Comparison of ENCODE assay signal across 11 mouse cellular contexts in genomic region chr17:93762349-93762748, GRCm38 (mm10).
A peak's percentile ranks its signal among the peaks of the same experiment; 100 is the strongest.
DNase-seq lines count a peak whose midpoint lies in the region; ATAC-seq and TF ChIP-seq lines count a peak whose summit lies in the region.
"Had no signal": no experiment of that assay in that cellular context is flagged by ENCODE, and none has a peak within 500 bp of the region (broad histone marks: within the 10 kb centered on the region; RNA-seq: fewer than 3 reads in every experiment).

No protein-coding gene starts in this region.

- DNase-seq in cerebellum, postnatal 10 days: peak; percentile 2 to 34
- DNase-seq in cerebellum, adult 9-10 months: no peak
- DNase-seq in lung, postnatal 0 days (ENCODE audit: low spot score): peak; percentile 33
- no peak for DNase-seq in lung, postnatal 14 days
- DNase-seq in urinary bladder, postnatal 25 days (ENCODE audit: low spot score): no peak
- DNase-seq in adrenal gland, adult 2 months: no peak
- DNase-seq: cerebellum, adult 18-20 months; liver, embryonic 13.5 days had no signal

- no peaks in the 10 kb centered on the region for H3K27me3 ChIP-seq in lung, postnatal 0 days (replicated peaks; ENCODE audit: insufficient read depth, low read length)
- no peaks in the 10 kb centered on the region for H3K27me3 ChIP-seq in forebrain, embryonic 16.5 days (replicated peaks; ENCODE audit: control insufficient read depth, insufficient read depth, low read length)
- H3K27me3 ChIP-seq in neural tube, embryonic 15.5 days (replicated peaks): no peaks in the 10 kb centered on the region
- H3K27me3 ChIP-seq: heart, embryonic 13.5 days; liver, embryonic 13.5 days had no signal

- WGBS in lung, postnatal 0 days: 8% methylated on average over 1 of the region's 1 CpGs
- 9% methylated on average over 1 of the region's 1 CpGs for WGBS in forebrain, embryonic 16.5 days
- WGBS in neural tube, embryonic 15.5 days: 9% methylated on average over 1 of the region's 1 CpGs

- H3K36me3 ChIP-seq in lung, postnatal 0 days (ENCODE audit: insufficient read depth, low read length): no peaks in the 10 kb centered on the region
- no peaks in the 10 kb centered on the region for H3K36me3 ChIP-seq in forebrain, embryonic 16.5 days (ENCODE audit: control insufficient read depth, insufficient read depth)
- H3K36me3 ChIP-seq in neural tube, embryonic 15.5 days: no peaks in the 10 kb centered on the region
- H3K36me3 ChIP-seq: heart, embryonic 13.5 days; liver, embryonic 13.5 days had no signal

- peak; percentile 42 for TF ChIP-seq CTCF in lung, postnatal 0 days (IDR thresholded peaks at IDR 0.05)

- no peak overlapping the region for H3K27ac ChIP-seq in lung, postnatal 0 days (ENCODE audit: low read length)
- H3K27ac ChIP-seq in forebrain, embryonic 16.5 days (ENCODE audit: low read length): no peak overlapping the region
- no peak overlapping the region for H3K27ac ChIP-seq in neural tube, embryonic 15.5 days (replicated peaks)
- H3K27ac ChIP-seq: heart, embryonic 13.5 days; liver, embryonic 13.5 days had no signal

- no peaks in the 10 kb centered on the region for H3K9me3 ChIP-seq in lung, postnatal 0 days (ENCODE audit: low read length)
- no peaks in the 10 kb centered on the region for H3K9me3 ChIP-seq in forebrain, embryonic 16.5 days (ENCODE audit: control insufficient read depth, low read length)
- no peaks in the 10 kb centered on the region for H3K9me3 ChIP-seq in neural tube, embryonic 15.5 days (replicated peaks)
- H3K9me3 ChIP-seq: heart, embryonic 13.5 days; liver, embryonic 13.5 days had no signal

- H3K9ac ChIP-seq in lung, postnatal 0 days (replicated peaks; ENCODE audit: low read depth): no peak overlapping the region
- no peak overlapping the region for H3K9ac ChIP-seq in forebrain, embryonic 16.5 days (replicated peaks; ENCODE audit: low read depth, low read length)
- H3K9ac ChIP-seq in neural tube, embryonic 15.5 days (replicated peaks): no peak overlapping the region
- H3K9ac ChIP-seq: heart, embryonic 13.5 days; liver, embryonic 13.5 days had no signal

- H3K4me3 ChIP-seq in lung, postnatal 0 days (ENCODE audit: low read depth, low read length): no peak overlapping the region
- H3K4me3 ChIP-seq in forebrain, embryonic 16.5 days (replicated peaks; ENCODE audit: low read length): no peak overlapping the region
- H3K4me3 ChIP-seq in neural tube, embryonic 15.5 days (replicated peaks): no peak overlapping the region
- H3K4me3 ChIP-seq: heart, embryonic 13.5 days; liver, embryonic 13.5 days had no signal

- no peak for TF ChIP-seq EP300 in lung, postnatal 0 days (IDR thresholded peaks at IDR 0.05)

- ATAC-seq in lung, postnatal 0 days: no peak
- ATAC-seq in forebrain, embryonic 16.5 days: peak; percentile 64
- peak; percentile 73; the same call in 1 of the 2 replicates for ATAC-seq in neural tube, embryonic 15.5 days (ENCODE audit: low FRiP score)

- H3K4me2 ChIP-seq in lung, postnatal 0 days (replicated peaks; ENCODE audit: low read depth, low read length): no peak overlapping the region
- H3K4me2 ChIP-seq in forebrain, embryonic 16.5 days (ENCODE audit: low read length): no peak overlapping the region
- H3K4me2 ChIP-seq in neural tube, embryonic 15.5 days: no peak overlapping the region
- H3K4me2 ChIP-seq: heart, embryonic 13.5 days; liver, embryonic 13.5 days had no signal

- H3K4me1 ChIP-seq in lung, postnatal 0 days (ENCODE audit: insufficient read depth, low read depth, low read length): no peaks in the 10 kb centered on the region
- no peaks in the 10 kb centered on the region for H3K4me1 ChIP-seq in forebrain, embryonic 16.5 days (replicated peaks; ENCODE audit: control insufficient read depth, insufficient read depth, low read length)
- H3K4me1 ChIP-seq in neural tube, embryonic 15.5 days: no peaks in the 10 kb centered on the region
- H3K4me1 ChIP-seq: heart, embryonic 13.5 days; liver, embryonic 13.5 days had no signal

Comparison
In these comparisons a context has a peak if more than half of its experiments do, and no peak if none do; other contexts are left out.
1. DNase-seq: peak in cerebellum, postnatal 10 days (2 of 2) and lung, postnatal 0 days (single experiment); none in cerebellum, adult 9-10 months (single experiment), lung, postnatal 14 days (single experiment), urinary bladder, postnatal 25 days (single experiment) and adrenal gland, adult 2 months (single experiment).